Mouse (Mus musculus): ENCODE data around the gene Clta.

DNA sequence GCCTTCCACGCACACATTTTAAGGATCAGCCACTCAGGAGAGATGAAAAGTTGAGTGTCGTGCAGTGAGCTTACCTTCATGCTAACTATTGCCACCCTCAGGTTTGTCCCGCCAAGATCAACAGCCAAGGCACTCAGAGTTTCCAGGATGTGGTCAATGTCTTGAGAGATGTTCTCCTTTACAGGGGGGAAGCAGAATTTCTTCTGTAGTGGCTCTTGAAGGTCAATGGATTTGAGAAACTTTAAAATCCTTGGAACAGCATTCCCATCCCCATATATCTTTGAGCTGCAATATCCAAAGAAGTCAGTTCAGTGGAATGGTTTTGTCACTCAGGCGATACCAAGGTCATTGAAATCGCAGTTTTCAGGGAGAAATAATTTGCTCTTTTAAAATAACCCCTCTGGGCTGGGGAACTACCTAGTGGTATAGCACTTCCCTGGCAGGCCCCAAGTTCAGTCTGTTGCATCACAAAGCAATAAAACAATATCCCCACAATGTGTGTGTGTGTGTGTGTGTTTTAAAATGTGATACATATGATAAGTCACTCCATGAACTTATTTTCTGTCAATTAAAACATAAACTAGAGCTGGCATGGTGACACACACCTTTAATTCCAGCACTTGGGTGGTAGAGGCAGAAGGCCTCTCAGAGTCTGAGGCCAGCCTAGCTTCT lies 40.6 kb downstream of the Clta start:
- TF ChIP-seq TCF12 (IDR thresholded peaks at IDR 0.05; ENCODE audit: insufficient read depth, poor library complexity, severe bottlenecking) (no peak), E2F4 (IDR thresholded peaks at IDR 0.05; ENCODE audit: insufficient read depth) (no peak), MYOG (IDR thresholded peaks at IDR 0.05; ENCODE audit: control insufficient read depth in 1 of 3, insufficient read depth in 1 of 3, insufficient read length in 2 of 3, low read depth in 2 of 3) (no peak), POLR2A (IDR thresholded peaks at IDR 0.05; ENCODE audit: insufficient read length, low read depth) (no peak)
